21 mouse cellular contexts compared by ENCODE assay signal in genomic region chr3:138185995-138186930, GRCm38 (mm10). TPM values are rescaled to one million over a fixed set of nuclear protein-coding genes. Genes with fewer than 3 reads are reported as not detected.
DNase-seq lines count a peak whose midpoint lies in the region; ATAC-seq and TF ChIP-seq lines count a peak whose summit lies in the region.
"Had no signal": no experiment of that assay in that cellular context is flagged by ENCODE, and none has a peak within 500 bp of the region (broad histone marks: within the 10 kb centered on the region; RNA-seq: fewer than 3 reads in every experiment).

No protein-coding gene starts in this region.

- no peak overlapping the region for H3K4me3 ChIP-seq in neural tube, embryonic 13.5 days
- peak overlapping the region; percentile 1; the same call in 1 of the 2 replicates for H3K4me3 ChIP-seq in hindbrain, postnatal 0 days (ENCODE audit: low read length)
- H3K4me3 ChIP-seq: heart, adult 2 months; limb, embryonic 13.5 days had no signal

- peak; percentile 10 to 15 for DNase-seq in cerebellum, postnatal 14 days
- no peak for DNase-seq in cerebellum, adult 11 months
- DNase-seq in neural tube, embryonic 10.5 days (ENCODE audit: extremely low spot score, low spot score): no peak
- DNase-seq in hindbrain, postnatal 0 days (ENCODE audit: low spot score): peak; percentile 43
- no peak for DNase-seq in layer of hippocampus, adult 9-10 months (ENCODE audit: low spot score)
- no peak for DNase-seq in urinary bladder, postnatal 4 days (ENCODE audit: low spot score in 2 of 2)
- DNase-seq: adrenal gland, adult 2 months; cerebellum, adult 11-12 months; gastrocnemius, postnatal 10 days; heart, adult 2 months had no signal

- H3K27me3 ChIP-seq in neural tube, embryonic 13.5 days: no peaks in the 10 kb centered on the region
- H3K27me3 ChIP-seq in hindbrain, postnatal 0 days (ENCODE audit: insufficient read depth, low read length): no peaks in the 10 kb centered on the region
- H3K27me3 ChIP-seq: CH12.LX; limb, embryonic 13.5 days had no signal

- H3K4me1 ChIP-seq in neural tube, embryonic 13.5 days (replicated peaks): peaks cover 5% of the 10 kb centered on the region
- H3K4me1 ChIP-seq in hindbrain, postnatal 0 days (ENCODE audit: insufficient read depth, low read length): no peaks in the 10 kb centered on the region
- H3K4me1 ChIP-seq: limb, embryonic 13.5 days had no signal

- 0 out of 2 replicates have a peak overlapping the region, but pooled peaks have one; percentile 9 for H3K27ac ChIP-seq in neural tube, embryonic 13.5 days (replicated peaks)
- no peak overlapping the region for H3K27ac ChIP-seq in hindbrain, postnatal 0 days
- H3K27ac ChIP-seq: heart, adult 2 months; limb, embryonic 13.5 days; liver, embryonic 14.5 days had no signal

- H3K9me3 ChIP-seq in neural tube, embryonic 13.5 days: no peaks in the 10 kb centered on the region
- no peaks in the 10 kb centered on the region for H3K9me3 ChIP-seq in hindbrain, postnatal 0 days (ENCODE audit: low read length)
- H3K9me3 ChIP-seq: limb, embryonic 13.5 days had no signal

- peak; percentile 53; the same call in 1 of the 2 replicates for ATAC-seq in neural tube, embryonic 13.5 days (ENCODE audit: low read depth)
- ATAC-seq in hindbrain, postnatal 0 days: peak; percentile 71
- 0 out of 2 replicates have a peak, but pooled peaks have one; percentile 40 for ATAC-seq in monocyte, adult 5-6 weeks (replicated peaks; ENCODE audit: insufficient number of reproducible peaks, low FRiP score, low TSS enrichment, poor library complexity, severe bottlenecking)
- ATAC-seq: forebrain, embryonic 16.5 days had no signal

- no peak overlapping the region for H3K9ac ChIP-seq in neural tube, embryonic 13.5 days
- H3K9ac ChIP-seq in hindbrain, postnatal 0 days (replicated peaks; ENCODE audit: low read length): no peak overlapping the region
- H3K9ac ChIP-seq: limb, embryonic 13.5 days; liver, embryonic 14.5 days had no signal

- WGBS in neural tube, embryonic 13.5 days: 85% methylated on average over 26 of the region's 26 CpGs
- WGBS in hindbrain, postnatal 0 days: 69% methylated on average over 26 of the region's 26 CpGs

- TF ChIP-seq CTCF in hindbrain, postnatal 0 days (IDR thresholded peaks at IDR 0.05; ENCODE audit: low read depth): no peak

- H3K36me3 ChIP-seq in neural tube, embryonic 13.5 days: no peaks in the 10 kb centered on the region
- no peaks in the 10 kb centered on the region for H3K36me3 ChIP-seq in hindbrain, postnatal 0 days (ENCODE audit: insufficient read depth, low read length)
- H3K36me3 ChIP-seq: limb, embryonic 13.5 days had no signal

- H3K4me2 ChIP-seq in neural tube, embryonic 13.5 days: no peak overlapping the region
- peak overlapping the region; percentile 6 for H3K4me2 ChIP-seq in hindbrain, postnatal 0 days (ENCODE audit: low read depth, low read length)
- H3K4me2 ChIP-seq: limb, embryonic 13.5 days had no signal

RNA-seq across cellular contexts. Expression of gene 4930579F01Rik, which starts 7.4 kb away (rescaled TPM):
- polyA plus RNA-seq in neural tube, embryonic 13.5 days (2015; fragmentation: Nextera tagmentation; extraction: Ambion mirVana): not detected in 2 replicates
- not detected in 2 replicates for total RNA-seq in hindbrain, postnatal 0 days (2014; rRNA removed)
- 0.09 TPM in 1 of 2 replicates, not detected in the other for polyA plus RNA-seq in hindbrain, postnatal 0 days (2015; fragmentation: Nextera tagmentation; extraction: Ambion mirVana)
- not detected in 3 replicates for total RNA-seq in monocyte, adult 5-6 weeks (2017)
- total RNA-seq: adrenal gland, adult 2 months; CH12.LX; common myeloid progenitor, adult 5-6 weeks; gastrocnemius, postnatal 10 days; heart, adult 2 months; layer of hippocampus, postnatal 10 days; left cerebral cortex, postnatal 10 days; megakaryocyte progenitor cell, adult 5-6 weeks had no signal
- polyA plus RNA-seq: adrenal gland, adult 2 months; forebrain, embryonic 16.5 days; heart, embryonic 16.5 days; liver, embryonic 14.5 days had no signal

RNA-seq across cellular contexts. Expression of gene Adh7, which starts 31.3 kb away (rescaled TPM):
- polyA plus RNA-seq in neural tube, embryonic 13.5 days (2015; fragmentation: Nextera tagmentation; extraction: Ambion mirVana): 0.14 and 0.41 TPM in 2 replicates
- total RNA-seq in hindbrain, postnatal 0 days (2014; rRNA removed): 0.22 and 0.37 TPM in 2 replicates
- polyA plus RNA-seq in hindbrain, postnatal 0 days (2015; fragmentation: Nextera tagmentation; extraction: Ambion mirVana): 0.70 and 1.2 TPM in 2 replicates
- total RNA-seq in monocyte, adult 5-6 weeks (2017): not detected in 3 replicates
- total RNA-seq: CH12.LX; common myeloid progenitor, adult 5-6 weeks; megakaryocyte progenitor cell, adult 5-6 weeks had no signal

RNA-seq across cellular contexts. Expression of gene Mttp, which starts 41.5 kb away (rescaled TPM):
- polyA plus RNA-seq in neural tube, embryonic 13.5 days (2015; fragmentation: Nextera tagmentation; extraction: Ambion mirVana): 7.6 and 10.4 TPM in 2 replicates
- total RNA-seq in hindbrain, postnatal 0 days (2014; rRNA removed): 3.3 and 4.5 TPM in 2 replicates
- polyA plus RNA-seq in hindbrain, postnatal 0 days (2015; fragmentation: Nextera tagmentation; extraction: Ambion mirVana): 6.3 and 6.6 TPM in 2 replicates
- 0.75 to 2.5 TPM (median 1.8 TPM) in 3 replicates for total RNA-seq in monocyte, adult 5-6 weeks (2017)

RNA-seq across cellular contexts. Expression of gene Trmt10a, which starts 43.0 kb away (rescaled TPM):
- 7.2 and 9.0 TPM in 2 replicates for polyA plus RNA-seq in neural tube, embryonic 13.5 days (2015; fragmentation: Nextera tagmentation; extraction: Ambion mirVana)
- 2.8 and 3.1 TPM in 2 replicates for total RNA-seq in hindbrain, postnatal 0 days (2014; rRNA removed)
- 8.7 and 9.3 TPM in 2 replicates for polyA plus RNA-seq in hindbrain, postnatal 0 days (2015; fragmentation: Nextera tagmentation; extraction: Ambion mirVana)
- total RNA-seq in monocyte, adult 5-6 weeks (2017): 4.0 to 6.2 TPM (median 4.1 TPM) in 3 replicates

Comparison
In these comparisons a context has a peak if more than half of its experiments do, and no peak if none do; other contexts are left out.
1. DNase-seq: peak in cerebellum, postnatal 14 days (2 of 2) and hindbrain, postnatal 0 days (single experiment); none in cerebellum, adult 11 months (single experiment), neural tube, embryonic 10.5 days (single experiment), layer of hippocampus, adult 9-10 months (single experiment) and urinary bladder, postnatal 4 days (0 of 2).
2. Peak in every context shown above with its lines, with median percentiles within 50 percentile points of each other: ATAC-seq.